Comparison of ENCODE assay signal across 9 mouse cellular contexts in genomic region chr8:110941453-110941948, GRCm38 (mm10). TPM values are rescaled to one million over a fixed set of nuclear protein-coding genes. Genes with fewer than 3 reads are reported as not detected.
A peak's percentile ranks its signal among the peaks of the same experiment; 100 is the strongest.
DNase-seq lines count a peak whose midpoint lies in the region; ATAC-seq and TF ChIP-seq lines count a peak whose summit lies in the region.
"Had no signal": no experiment of that assay in that cellular context is flagged by ENCODE, and none has a peak within 500 bp of the region (broad histone marks: within the 10 kb centered on the region; RNA-seq: fewer than 3 reads in every experiment).

No protein-coding gene starts in this region.

- H3K4me1 ChIP-seq in megakaryocyte, embryonic 14.5 days: peaks cover 100% of the 10 kb centered on the region
- peaks cover 42% of the 10 kb centered on the region for H3K4me1 ChIP-seq in heart, embryonic 11.5 days (ENCODE audit: control insufficient read depth, insufficient read depth, low read length)
- H3K4me1 ChIP-seq in kidney, postnatal 0 days (replicated peaks; ENCODE audit: insufficient read depth, low read length): peaks cover 24% of the 10 kb centered on the region

- H3K4me3 ChIP-seq in megakaryocyte, embryonic 14.5 days (replicated peaks): peak overlapping the region; percentile 77
- no peak overlapping the region for H3K4me3 ChIP-seq in heart, embryonic 11.5 days (ENCODE audit: low read depth, low read length)
- no peak overlapping the region for H3K4me3 ChIP-seq in kidney, postnatal 0 days (replicated peaks; ENCODE audit: low read depth, low read length)
- H3K4me3 ChIP-seq: limb, embryonic 12.5 days had no signal

- H3K27me3 ChIP-seq in megakaryocyte, embryonic 14.5 days (replicated peaks): no peaks in the 10 kb centered on the region
- no peaks in the 10 kb centered on the region for H3K27me3 ChIP-seq in heart, embryonic 11.5 days (ENCODE audit: control insufficient read depth, insufficient read depth, low read length)
- H3K27me3 ChIP-seq in kidney, postnatal 0 days (ENCODE audit: insufficient read depth, low read length): no peaks in the 10 kb centered on the region
- H3K27me3 ChIP-seq: limb, embryonic 12.5 days had no signal

- peak overlapping the region; percentile 80 for H3K27ac ChIP-seq in heart, embryonic 11.5 days (ENCODE audit: low read depth, low read length)
- peak overlapping the region; percentile 82 for H3K27ac ChIP-seq in kidney, postnatal 0 days
- H3K27ac ChIP-seq: limb, embryonic 12.5 days had no signal

- peak overlapping the region; percentile 14; the same call in 1 of the 2 replicates for H3K4me2 ChIP-seq in heart, embryonic 11.5 days
- 0 out of 2 replicates have a peak overlapping the region, but pooled peaks have one; percentile 7 for H3K4me2 ChIP-seq in kidney, postnatal 0 days (ENCODE audit: low read length)
- H3K4me2 ChIP-seq: limb, embryonic 12.5 days had no signal

- H3K36me3 ChIP-seq in megakaryocyte, embryonic 14.5 days (replicated peaks; ENCODE audit: low read length): peaks cover 67% of the 10 kb centered on the region
- no peaks in the 10 kb centered on the region for H3K36me3 ChIP-seq in heart, embryonic 11.5 days (ENCODE audit: control insufficient read depth, insufficient read depth, low read length)
- no peaks in the 10 kb centered on the region for H3K36me3 ChIP-seq in kidney, postnatal 0 days (ENCODE audit: insufficient read depth, low read length)

- TF ChIP-seq CTCF in kidney, postnatal 0 days (IDR thresholded peaks at IDR 0.05; ENCODE audit: low read depth): no peak

- DNase-seq in cerebellum, postnatal 10 days: peak; percentile 88 to 91
- peak; percentile 84 for DNase-seq in kidney, postnatal 0 days (ENCODE audit: low spot score)
- DNase-seq in ovary, postnatal 36 days (ENCODE audit: low spot score): peak; percentile 68
- DNase-seq in frontal cortex, adult 2 months (ENCODE audit: extremely low spot score in 1 of 2, low spot score in 1 of 2): no peak

- ATAC-seq in megakaryocyte, adult 5-6 weeks (ENCODE audit: poor library complexity, severe bottlenecking): no peak
- ATAC-seq in heart, embryonic 11.5 days (replicated peaks; ENCODE audit: insufficient number of reproducible peaks, low FRiP score, low TSS enrichment): 0 out of 2 replicates have a peak, but pooled peaks have one; percentile 57
- ATAC-seq in kidney, postnatal 0 days (replicated peaks; ENCODE audit: low FRiP score, low read depth): peak; percentile 86
- no peak for ATAC-seq in monocyte, adult 5-6 weeks (replicated peaks; ENCODE audit: insufficient number of reproducible peaks, low FRiP score, low TSS enrichment, poor library complexity, severe bottlenecking)

- 34% methylated on average over 10 of the region's 10 CpGs for WGBS in heart, embryonic 11.5 days (ENCODE audit: insufficient replicate concordance)
- WGBS in kidney, postnatal 0 days: 28% methylated on average over 10 of the region's 10 CpGs

- H3K9ac ChIP-seq in heart, embryonic 11.5 days (ENCODE audit: low read depth, low read length): no peak overlapping the region
- H3K9ac ChIP-seq in kidney, postnatal 0 days (ENCODE audit: low read depth, low read length): peak overlapping the region; percentile 27; the same call in 1 of the 2 replicates
- H3K9ac ChIP-seq: limb, embryonic 12.5 days had no signal

- H3K9me3 ChIP-seq in megakaryocyte, embryonic 14.5 days: no peaks in the 10 kb centered on the region
- H3K9me3 ChIP-seq in heart, embryonic 11.5 days (replicated peaks; ENCODE audit: control insufficient read depth, low read length): no peaks in the 10 kb centered on the region
- H3K9me3 ChIP-seq in kidney, postnatal 0 days (replicated peaks; ENCODE audit: low read length): no peaks in the 10 kb centered on the region
- H3K9me3 ChIP-seq: limb, embryonic 12.5 days had no signal

RNA-seq across cellular contexts. Expression of gene St3gal2, which starts 21.8 kb away (rescaled TPM):
- polyA plus RNA-seq in megakaryocyte, embryonic 14.5 days (2012; ENCODE audit: insufficient read depth, low replicate concordance): 19.8 and 54.8 TPM in 2 replicates
- 23.1 and 25.0 TPM in 2 replicates for total RNA-seq in megakaryocyte, adult 5-6 weeks (2015)
- 15.2 and 17.0 TPM in 2 replicates for total RNA-seq in megakaryocyte, adult 5-6 weeks (2017)
- 11.9 TPM in 2 replicates for polyA plus RNA-seq in heart, embryonic 11.5 days (2014; fragmentation: Nextera tagmentation; extraction: Ambion mirVana)
- 15.1 and 17.2 TPM in 2 replicates for polyA plus RNA-seq in kidney, postnatal 0 days (2015; fragmentation: Nextera tagmentation; extraction: Ambion mirVana)
- polyA plus RNA-seq in frontal cortex, adult 2 months (2012; rRNA removed): 48.0 and 56.7 TPM in 2 replicates
- total RNA-seq in monocyte, adult 5-6 weeks (2017): 3.6 to 10.5 TPM (median 5.7 TPM) in 3 replicates

RNA-seq across cellular contexts. Expression of gene Fuk, which starts 39.2 kb away (rescaled TPM):
- 1.6 and 3.3 TPM in 2 replicates for polyA plus RNA-seq in megakaryocyte, embryonic 14.5 days (2012; ENCODE audit: insufficient read depth, low replicate concordance)
- 1.5 and 3.4 TPM in 2 replicates for total RNA-seq in megakaryocyte, adult 5-6 weeks (2015)
- total RNA-seq in megakaryocyte, adult 5-6 weeks (2017): 3.7 TPM in 2 replicates
- polyA plus RNA-seq in heart, embryonic 11.5 days (2014; fragmentation: Nextera tagmentation; extraction: Ambion mirVana): 5.1 and 5.7 TPM in 2 replicates
- 10.1 and 10.7 TPM in 2 replicates for polyA plus RNA-seq in kidney, postnatal 0 days (2015; fragmentation: Nextera tagmentation; extraction: Ambion mirVana)
- 15.8 and 18.4 TPM in 2 replicates for polyA plus RNA-seq in frontal cortex, adult 2 months (2012; rRNA removed)
- total RNA-seq in monocyte, adult 5-6 weeks (2017): 2.9 to 7.2 TPM (median 2.9 TPM) in 3 replicates

RNA-seq across cellular contexts. Expression of gene Ddx19a, which starts 56.1 kb away (rescaled TPM):
- polyA plus RNA-seq in megakaryocyte, embryonic 14.5 days (2012; ENCODE audit: insufficient read depth, low replicate concordance): 5.2 and 18.4 TPM in 2 replicates
- total RNA-seq in megakaryocyte, adult 5-6 weeks (2015): 41.4 and 44.5 TPM in 2 replicates
- 22.4 and 32.5 TPM in 2 replicates for total RNA-seq in megakaryocyte, adult 5-6 weeks (2017)
- 23.4 and 27.2 TPM in 2 replicates for polyA plus RNA-seq in heart, embryonic 11.5 days (2014; fragmentation: Nextera tagmentation; extraction: Ambion mirVana)
- polyA plus RNA-seq in kidney, postnatal 0 days (2015; fragmentation: Nextera tagmentation; extraction: Ambion mirVana): 13.3 and 13.7 TPM in 2 replicates
- polyA plus RNA-seq in frontal cortex, adult 2 months (2012; rRNA removed): 25.1 and 27.5 TPM in 2 replicates
- total RNA-seq in monocyte, adult 5-6 weeks (2017): 26.0 to 30.5 TPM (median 27.2 TPM) in 3 replicates

Comparison
In these comparisons a context has a peak if more than half of its experiments do, and no peak if none do; other contexts are left out.
1. ATAC-seq: peak in heart, embryonic 11.5 days (single experiment) and kidney, postnatal 0 days (single experiment); none in megakaryocyte, adult 5-6 weeks (single experiment) and monocyte, adult 5-6 weeks (single experiment).
2. DNase-seq: peak in cerebellum, postnatal 10 days (2 of 2), kidney, postnatal 0 days (single experiment) and ovary, postnatal 36 days (single experiment); none in frontal cortex, adult 2 months (0 of 2).